Mouse (Mus musculus) left cerebral cortex, adult 18-20 months (tissue): ENCODE results near the gene Plekhh3. TPM values are rescaled to one million over a fixed set of nuclear protein-coding genes. Genes with fewer than 3 reads are reported as not detected.

ENCODE experiments used
- DNase-seq, 2 experiments: peaks; one replicate each; pipeline ENCODE4 v3.0.0; 2021 to 2022; ENCODE audit warnings: low spot score in 2 of 2, mixed read lengths in 1 of 2
- long read RNA-seq, 2 experiments: library from polyadenylated mRNA; stranded (forward); transcript quantifications; one replicate each; pipeline ENCODE4 v2.0.0; 2021
- total RNA-seq, 2 experiments: library from RNA; stranded (reverse); gene quantifications; 2 replicates each; pipeline ENCODE4 v1.2.3; 2021

The Plekhh3 gene
- total RNA-seq, result 10 to 100 TPM; 14.2 to 16.7 TPM
- long read RNA-seq, experiment 1, transcript Plekhh3-206 (13 exons, 3,010 nt), result major isoform, 9 of 28 reads
- long read RNA-seq, experiment 1, partial matches to known transcripts, result 2 of 28 reads
- long read RNA-seq, experiment 1, other reads (novel, unspliced or antisense), result 13 of 28 reads
- long read RNA-seq, experiment 2, transcript Plekhh3-206 (13 exons, 3,010 nt), result major isoform, 8 of 26 reads
- long read RNA-seq, experiment 2, partial matches to known transcripts, result 4 of 26 reads
- long read RNA-seq, experiment 2, other reads (novel, unspliced or antisense), result 10 of 26 reads

DNA sequence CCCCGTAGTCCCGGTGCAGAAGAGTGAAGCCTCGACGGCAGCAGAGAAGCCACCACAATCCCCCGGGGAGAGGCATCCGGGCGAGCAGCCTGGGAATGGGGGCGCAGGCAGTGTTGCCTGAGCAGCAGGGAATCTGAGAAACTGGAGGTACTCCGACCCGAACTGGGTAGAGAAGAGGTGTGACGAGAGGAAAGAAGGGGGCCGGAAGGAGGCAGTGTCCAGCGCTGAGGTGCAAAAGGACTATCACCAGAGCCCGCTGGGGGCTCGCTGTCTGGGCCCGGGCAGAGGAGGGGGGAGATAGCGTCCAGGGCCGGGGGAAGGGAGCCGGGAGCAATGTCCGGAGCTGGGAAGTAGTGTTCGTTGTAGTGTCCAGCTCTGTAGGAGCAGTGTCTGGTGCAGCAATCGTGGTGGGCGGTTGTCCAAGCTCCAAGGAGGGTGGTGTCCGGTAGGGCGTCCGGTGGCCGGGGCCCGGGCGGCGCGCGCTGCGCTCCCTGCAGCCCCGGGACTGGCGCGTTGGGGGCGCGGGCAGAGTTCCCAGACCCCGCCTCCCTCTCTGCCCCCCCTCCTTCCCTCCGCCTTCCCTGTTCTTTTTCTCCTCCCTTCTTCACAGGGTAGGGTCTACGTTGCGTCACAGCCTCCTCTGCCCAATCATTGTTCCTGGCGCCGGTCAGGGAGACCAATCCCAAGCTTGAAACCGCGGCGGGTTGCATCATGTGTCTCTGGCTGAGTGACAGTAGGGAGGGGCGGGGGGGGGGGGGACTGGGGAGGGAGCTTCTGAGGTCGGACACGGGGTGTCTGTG is at the start of gene Plekhh3:
Plekhh3 (minus strand) TSS at position 541 of the 800 bp plus-strand sequence.
- peak; percentile 90 to 95 for DNase-seq

DNA sequence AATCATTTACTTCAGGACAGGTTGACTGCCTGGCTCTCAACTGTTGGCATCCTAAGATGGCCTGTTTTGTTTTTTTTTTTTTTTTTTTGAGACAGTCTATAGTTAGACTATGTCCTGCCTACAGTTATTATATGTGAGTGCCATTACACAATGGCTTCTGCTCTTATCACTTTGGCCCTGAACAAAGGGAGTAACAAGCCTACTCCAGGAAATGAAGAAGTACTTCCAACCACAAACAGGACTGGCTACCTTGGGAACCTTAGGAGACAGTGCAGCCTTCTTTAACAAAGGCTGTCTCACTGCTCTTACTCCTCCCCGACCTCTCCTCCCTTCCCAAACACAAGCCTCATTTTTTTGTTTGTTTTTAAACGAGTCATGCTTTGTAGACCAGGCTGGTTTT is 49.7 kb upstream of the Plekhh3 start:
- DNase-seq, result no peak

DNA sequence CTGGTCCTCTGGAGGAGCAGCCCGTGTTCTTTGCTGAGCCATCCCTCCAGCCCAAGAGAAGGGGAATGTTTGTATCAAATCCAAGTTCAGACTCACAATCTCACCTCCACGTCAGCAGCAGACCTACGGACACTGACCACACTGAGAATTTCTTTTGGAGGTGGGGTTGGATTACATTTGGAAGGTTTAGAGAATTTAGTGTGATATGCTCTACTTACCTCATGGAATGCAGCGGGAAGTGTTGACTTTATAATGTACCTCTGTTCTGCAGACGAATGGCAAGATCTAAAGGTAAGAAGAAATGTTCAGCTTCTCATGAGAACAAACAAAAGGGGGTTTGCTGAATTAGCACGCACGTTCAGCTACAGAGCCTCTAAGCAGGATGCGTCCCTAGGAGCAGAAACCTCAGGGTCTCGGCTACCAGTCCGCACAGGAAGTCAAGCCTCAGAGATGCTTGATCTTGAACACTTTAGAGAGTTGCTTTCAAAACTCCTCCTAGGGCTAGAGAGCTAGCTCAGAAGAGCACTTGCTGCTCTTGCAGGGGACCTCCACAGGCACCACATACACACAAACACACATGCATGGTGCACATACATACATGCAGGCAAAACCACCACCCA is 47.4 kb upstream of the Plekhh3 start:
- no peak for DNase-seq

DNA sequence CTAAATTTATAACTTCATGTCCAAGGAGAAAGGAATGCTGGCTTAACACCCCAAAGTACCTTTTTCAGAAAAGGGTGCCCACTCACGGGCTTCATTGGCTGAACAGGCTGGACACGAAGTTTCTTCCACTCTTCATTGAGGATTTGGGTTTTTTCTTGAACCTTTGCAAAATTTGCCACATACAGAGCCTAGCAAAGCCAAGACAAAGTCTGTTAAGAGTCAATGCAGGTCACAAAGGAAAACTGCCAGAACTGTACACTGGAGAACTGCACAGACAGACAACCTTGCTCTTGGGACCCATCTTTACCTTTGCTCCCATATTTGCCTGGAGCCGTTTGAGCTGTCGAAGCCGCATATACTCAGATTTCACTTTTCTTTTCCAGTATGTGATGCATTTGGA is 45.8 kb upstream of the Plekhh3 start:
- DNase-seq, result no peak

DNA sequence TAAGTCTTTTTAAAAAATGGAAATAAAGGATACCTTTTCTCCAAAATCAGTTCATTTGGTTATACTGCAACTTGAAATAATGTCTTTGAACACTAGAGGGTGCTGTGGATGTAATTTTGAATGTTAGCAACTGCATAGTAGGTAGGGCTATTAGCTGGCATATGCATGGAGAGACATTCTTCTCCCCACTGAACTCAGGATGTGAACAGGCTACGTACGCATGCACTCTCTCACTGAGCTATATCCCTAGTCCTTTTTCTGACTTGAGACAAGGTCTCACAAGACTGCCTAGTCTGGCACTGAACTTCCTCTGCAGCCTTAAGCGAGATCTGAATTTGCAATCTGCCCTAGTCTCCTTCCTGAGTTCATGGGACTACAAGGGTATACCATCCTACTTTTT is 40.8 kb upstream of the Plekhh3 start:
- DNase-seq, result no peak

DNA sequence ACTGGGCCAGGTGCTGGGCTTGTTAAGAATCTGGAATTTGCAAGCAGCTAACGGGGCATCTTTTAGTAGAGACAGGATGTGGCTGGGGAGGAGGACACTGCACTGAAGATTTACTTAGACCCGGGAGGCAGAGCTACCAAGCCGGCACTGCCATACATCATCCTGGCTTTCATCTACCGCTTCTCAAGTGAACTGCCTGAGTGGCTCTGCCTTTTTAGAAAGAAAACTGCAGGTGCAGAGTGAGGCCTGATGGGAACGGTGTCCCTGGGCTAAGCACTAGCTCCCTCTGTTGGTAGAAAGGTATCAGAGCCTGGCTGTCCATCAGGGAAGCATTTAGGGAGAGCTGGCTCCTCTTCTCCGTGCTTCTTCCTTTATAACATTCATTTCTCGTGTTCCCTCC is 29.8 kb upstream of the Plekhh3 start:
- DNase-seq, result no peak

DNA sequence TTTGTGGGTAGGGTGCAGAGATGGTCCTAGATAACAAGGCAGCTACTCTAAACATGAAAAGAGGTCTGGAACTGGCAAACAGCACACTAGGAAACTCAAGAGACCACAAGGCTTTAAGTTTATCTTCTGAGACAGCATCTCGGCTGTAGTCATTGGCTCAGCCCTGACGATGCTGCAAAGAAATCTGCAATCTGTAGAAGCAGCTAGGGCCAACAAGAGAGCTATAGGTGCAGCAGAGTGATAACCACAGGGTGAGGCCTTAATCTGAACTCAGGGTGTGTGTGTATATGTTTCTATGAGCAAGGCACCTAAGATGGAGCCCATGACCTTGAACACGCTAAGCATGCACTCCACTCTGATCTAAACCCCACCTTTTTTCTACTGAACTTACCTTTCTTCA is 28.4 kb upstream of the Plekhh3 start:
- no peak for DNase-seq

DNA sequence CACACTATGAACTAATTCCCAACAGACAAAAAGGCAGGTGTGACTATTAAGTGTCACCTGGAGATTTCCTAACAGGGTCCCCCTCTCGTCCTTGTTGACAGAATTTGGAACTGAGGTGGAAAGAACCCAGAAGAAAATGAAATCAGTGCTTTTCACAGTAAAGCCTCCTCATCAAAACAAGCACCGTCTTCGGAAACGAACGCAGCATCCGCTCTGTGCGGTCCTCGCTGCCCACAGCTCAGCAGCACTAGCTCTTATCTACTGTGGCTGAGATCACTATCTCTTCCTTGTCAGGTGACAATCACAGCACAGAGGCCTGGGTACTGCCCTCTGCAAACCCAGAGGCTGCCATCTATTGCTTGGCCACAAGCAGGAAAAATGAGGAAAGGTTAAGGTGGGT is 25.0 kb upstream of the Plekhh3 start:
- no peak for DNase-seq

DNA sequence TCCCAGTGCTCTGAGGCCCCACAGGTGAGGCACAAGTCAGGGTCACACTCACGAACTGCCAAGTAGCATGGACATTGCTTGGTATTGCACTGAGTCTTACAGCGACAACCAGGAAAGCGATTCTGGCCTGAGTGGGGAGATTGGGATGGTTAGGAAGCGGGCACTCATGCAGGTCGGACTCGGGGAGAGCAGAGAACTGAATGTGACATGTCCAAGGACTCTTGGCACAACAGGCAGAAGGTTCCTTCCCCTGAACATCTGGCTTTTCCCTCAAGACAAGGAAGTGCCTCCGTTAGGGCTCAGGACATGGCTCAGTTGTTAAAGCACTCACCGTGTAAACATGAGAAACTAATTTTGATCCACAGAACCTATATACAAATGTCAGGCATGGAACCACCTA is 24.4 kb upstream of the Plekhh3 start:
- DNase-seq, result no peak

DNA sequence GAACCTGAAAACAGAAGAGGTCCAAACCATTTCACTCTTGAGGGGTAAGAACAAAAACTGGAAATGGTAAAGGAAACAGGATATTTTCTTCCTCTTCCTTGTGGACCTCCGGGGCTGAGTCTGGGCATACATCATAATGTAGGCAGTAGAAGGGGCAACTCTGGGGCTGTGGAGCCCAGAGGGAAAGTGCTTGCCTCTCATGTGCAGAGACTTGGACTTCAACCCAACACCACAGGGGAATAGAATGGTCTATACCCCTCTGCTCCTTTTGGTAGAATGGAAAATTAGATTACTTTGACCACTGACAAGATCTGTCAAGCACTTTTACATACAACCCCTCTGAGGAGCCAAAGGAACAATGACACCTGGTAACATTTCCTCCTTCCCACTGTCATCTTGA is 23.9 kb upstream of the Plekhh3 start:
- no peak for DNase-seq

DNA sequence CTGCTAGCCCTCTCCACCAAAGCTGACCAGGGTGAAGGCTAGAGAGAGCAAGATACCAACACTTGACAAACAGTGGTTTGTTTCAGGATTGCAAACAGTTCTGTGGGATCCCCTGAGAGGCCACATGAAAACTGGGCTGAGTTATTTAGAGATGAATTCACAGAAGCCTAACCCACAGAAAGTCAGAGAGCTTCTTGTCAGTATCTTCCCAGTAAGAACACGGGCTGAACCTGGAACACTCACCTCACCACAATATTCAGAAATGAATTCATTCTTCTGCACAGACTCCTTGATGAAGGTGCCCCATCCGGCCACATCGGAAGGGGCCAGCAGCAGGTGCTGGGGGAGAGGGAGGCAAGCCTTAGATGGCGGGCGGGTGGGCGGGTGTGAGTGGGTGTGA is 23.5 kb upstream of the Plekhh3 start:
- DNase-seq, result no peak

DNA sequence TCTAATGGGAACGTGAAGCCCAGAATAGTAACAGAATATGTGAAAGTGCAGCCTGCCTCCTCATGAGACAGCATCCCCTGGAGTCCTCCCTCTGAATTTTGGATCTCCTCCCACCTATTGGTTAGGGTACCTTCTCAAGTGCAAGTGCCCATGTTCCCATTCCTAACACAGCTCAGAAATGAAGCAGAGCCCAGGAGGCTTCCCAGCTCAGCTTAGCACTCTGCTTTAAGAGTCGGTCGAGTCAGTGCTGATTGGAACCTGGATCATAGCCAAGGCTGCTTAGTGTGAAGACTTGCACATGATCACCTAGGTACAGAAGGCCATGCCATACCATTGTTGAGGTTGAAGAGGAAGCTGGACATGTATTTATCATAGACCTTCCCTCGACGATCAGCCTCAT is 23.0 kb upstream of the Plekhh3 start:
- no peak for DNase-seq

DNA sequence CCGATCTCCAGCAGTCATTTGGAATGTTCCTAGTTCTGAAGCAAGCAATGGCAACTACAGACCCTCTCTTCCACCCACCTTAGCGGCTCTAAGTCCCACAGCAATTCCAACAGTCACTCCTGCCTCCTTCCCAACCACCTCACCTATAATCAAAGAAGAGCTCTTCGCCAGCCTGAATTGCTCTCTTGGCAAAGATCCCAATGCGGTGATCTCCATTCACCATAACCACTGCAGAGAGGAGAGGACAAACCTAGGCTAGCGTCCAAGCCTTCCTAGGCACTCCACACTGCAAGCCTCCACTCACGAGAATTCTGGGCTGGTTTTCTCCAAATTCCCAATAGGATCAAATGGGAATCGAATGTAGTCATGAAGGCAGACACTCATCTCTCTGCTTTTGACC is 21.9 kb upstream of the Plekhh3 start:
- no peak for DNase-seq

DNA sequence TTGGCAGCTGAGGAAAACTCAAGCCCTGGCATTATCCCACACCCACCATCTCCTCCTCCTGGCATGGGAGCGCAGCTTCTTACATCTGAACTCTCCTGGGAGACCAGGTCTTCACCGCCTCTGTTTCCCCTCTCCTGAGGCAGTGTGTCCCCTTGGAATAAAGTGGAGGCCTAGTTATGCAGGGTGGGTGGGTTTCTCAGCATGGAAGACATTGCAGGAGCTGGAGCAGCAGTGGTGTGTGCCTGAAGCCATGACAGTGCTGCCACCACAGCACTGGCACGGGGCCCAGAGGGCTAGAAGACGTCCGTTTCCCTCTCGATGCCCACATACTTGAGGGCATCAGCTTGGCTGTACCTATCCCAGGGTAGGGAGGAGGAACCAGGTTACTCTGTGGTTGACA is 21.5 kb upstream of the Plekhh3 start:
- no peak for DNase-seq

DNA sequence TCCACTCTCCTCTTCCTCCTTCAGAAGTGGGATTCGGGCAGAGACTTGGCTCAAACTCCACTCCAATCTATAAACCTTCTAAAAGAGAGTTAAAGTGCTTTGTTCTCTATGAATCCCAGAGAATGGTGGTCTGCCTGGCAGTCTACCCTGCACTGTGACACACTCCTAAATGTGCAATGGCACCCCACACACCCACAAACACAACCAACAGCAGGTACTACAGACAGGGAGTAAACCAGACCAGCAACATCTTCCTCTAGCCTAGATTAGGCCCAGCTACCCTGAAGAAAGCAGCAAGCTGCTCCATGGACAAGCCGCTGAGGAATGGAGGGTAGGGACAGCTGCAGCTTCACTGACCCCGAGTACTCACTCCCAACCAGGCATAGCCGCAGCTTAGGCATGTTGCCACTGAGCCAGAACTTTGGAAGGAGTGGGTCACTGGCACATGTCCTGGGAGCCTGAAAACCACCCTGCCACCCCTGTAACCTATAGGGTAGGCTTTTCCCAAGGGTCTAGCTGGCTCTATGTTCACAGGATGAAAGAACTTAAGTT is 20.8 kb upstream of the Plekhh3 start:
- no peak for DNase-seq

DNA sequence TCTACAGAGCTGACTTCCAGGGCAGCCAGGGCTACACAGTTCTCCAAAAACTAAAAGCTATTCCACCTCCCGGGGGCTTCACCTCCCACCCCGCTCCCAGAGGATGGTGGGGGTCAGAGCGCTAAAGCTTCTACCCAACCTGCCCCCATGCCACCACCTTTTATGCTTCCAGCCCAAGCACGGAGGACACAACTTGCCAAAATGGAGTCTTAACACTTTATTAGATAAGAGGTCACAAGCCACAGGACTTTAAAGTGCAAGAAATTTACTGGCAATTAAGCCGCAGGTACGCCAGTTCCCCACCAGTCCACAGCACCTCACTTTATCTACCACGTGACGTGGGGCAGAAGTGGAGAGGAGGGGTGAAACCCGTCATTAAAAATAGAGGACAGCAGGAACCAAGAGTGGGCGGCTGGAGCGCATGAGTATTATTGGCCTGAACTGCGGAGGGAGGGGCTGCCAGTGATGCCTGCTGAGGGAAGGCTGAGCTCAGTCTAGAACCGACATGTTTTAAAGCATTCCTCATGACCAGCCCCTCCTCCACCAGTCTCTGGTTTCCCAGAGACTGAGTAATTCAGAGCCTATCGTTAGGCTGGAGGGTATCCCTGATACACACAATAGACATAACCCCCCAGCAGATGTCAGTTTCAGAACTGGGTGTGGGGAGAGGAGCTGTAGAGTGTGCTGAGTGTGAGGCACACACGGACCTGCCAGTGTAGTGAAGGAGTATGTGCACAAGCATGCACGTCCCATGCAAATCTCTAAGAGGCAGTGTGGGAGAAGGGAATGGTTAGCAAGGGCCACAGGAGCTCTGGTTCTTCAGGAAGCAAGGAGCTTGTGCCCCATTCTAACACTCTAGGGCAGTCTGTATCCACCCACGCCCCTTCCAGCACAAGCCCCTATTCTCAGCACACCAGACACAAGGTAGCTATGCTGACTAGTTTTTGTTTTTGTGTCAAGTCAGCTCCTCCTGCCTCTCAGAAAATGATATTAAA is 20.1 kb upstream of the Plekhh3 start:
- no peak for DNase-seq

DNA sequence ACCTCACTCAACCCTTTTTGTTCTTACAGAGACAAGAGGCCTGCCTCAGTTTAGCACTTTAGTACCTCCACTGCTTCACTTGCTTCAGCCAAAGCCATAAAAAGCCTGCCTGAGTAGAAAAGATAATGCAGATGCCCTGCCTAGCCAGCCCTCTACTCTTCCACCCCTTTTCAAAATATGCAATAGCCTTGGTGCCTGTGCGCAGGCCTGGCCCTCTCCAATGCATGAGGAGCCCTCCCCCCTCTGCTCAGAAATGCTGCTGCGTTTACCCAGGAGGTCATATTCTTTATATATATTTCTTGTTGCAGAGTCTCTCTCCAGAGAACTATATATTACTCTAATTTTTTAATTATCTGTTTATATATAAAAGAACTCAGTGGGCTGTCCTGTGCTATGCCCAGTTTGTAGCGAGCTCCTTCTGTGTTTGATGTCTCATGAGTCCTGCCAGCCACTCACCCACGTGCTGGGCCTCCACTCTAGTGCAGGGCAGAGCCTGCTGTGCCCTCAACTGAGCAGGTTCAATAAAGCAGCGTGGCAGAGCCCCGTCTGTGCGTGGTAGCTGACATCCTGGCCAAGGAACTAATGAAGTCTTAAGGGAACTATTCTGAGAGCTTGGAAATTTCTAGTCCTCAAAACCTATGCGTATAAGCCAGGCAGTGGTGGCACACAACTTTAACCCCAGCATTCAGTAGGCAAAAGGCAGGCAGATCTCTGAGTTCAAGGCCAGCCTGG is 19.2 kb upstream of the Plekhh3 start:
- no peak for DNase-seq

DNA sequence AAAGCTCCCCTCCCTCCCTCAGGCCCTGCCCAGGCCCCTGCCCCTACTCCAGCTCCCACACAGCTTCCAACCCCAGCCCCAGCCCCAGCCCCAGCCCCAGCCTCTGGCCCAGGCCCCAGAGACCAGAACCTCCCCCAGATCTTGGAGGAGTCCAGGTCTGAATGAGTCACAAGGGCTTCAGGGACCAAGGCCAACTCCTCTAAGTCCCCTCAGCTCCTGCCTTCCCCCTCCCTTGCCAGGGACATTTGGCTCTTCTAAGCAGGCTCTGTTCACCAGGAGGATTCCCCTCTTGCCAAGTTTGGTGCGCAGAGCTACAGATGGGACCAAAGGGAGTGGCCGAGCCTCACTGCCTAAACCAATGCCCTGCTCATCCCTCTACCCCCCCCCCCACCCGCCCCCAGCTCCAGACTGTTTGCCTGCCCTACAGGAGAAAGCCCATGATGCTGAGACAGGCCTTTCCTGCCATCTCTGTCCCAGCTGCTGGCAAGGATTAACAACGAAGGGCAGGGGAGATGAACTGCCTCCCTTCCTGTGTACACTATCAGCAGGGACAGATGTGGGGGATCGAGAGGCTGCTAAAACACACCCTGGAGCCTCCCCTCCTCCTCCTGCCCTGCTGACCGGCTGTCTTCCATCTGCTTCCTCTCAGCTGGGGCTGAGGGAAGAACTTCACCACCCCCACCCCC is 18.5 kb upstream of the Plekhh3 start:
- peak in 1 of 2 experiments; percentile 52 for DNase-seq

DNA sequence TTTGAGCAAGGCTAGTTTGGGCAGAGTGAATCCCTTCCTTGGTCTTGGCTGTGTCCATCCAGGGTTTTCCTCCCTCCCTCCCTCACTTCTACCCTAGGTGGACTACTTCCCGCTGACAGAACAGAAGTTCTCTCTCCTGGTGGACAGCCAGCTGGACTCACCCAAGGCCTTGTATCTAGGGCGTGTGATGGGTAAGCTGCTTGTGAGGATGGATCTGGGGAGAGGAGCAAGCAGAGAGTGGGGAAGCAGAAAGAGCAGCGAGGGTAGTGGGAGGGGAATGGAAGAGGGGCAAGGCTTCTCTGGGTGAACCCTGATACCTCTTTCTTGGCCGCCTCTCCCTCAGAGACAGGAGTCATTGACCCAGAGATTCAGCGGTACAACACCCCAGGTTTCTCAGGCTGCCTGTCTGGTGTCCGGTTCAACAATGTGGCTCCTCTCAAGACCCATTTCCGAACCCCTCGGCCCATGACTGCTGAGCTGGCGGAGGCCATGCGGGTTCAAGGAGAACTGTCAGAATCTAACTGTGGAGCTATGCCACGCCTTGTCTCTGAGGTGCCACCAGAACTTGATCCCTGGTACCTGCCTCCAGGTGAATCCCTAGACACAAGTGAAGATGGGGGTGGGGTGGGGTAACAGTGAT is 17.1 kb upstream of the Plekhh3 start:
- no peak for DNase-seq
